Mouse (Mus musculus) c-Kit-positive CD71-positive TER-119-negative erythroid progenitor cells, embryonic 14.5 days (primary cell): ENCODE data around the gene Sipa1.
A peak's percentile ranks its signal among the peaks of the same experiment; 100 is the strongest.

ENCODE experiments used
- DNase-seq: peaks from one replicate; pipeline ENCODE4 v3.0.0-alpha.2; 2013; ENCODE audit warnings: low read depth

The Sipa1 gene

GRCm38 (mm10) chr19:5603664-5604063 is 59.8 kb downstream of the Sipa1 start:
- DNase-seq: no peak

- peak; percentile 72 for DNase-seq
These were observed 61.6 kb downstream of the Sipa1 start, which contains the start of gene Rnaseh2c for GRCm38 (mm10) chr19:5601752-5602541. Gene Rnaseh2c (plus strand): TSS chr19:5601873.
